Mouse (Mus musculus) hematopoietic stem cell, adult 5-6 weeks (primary cell): Measurements from ENCODE around the gene Olfr527. TPM values are rescaled to one million over a fixed set of nuclear protein-coding genes. Genes with fewer than 3 reads are reported as not detected.

ENCODE experiments used
- ATAC-seq, 2 experiments: fragments of 125-278 bp in 1 of 2; replicated peaks in 1 of 2; 2 replicates each; pipeline ENCODE4 v1.8.0; 2016 to 2017; ENCODE audit warnings: inconsistent platforms in 2 of 2, mild to moderate bottlenecking in 2 of 2, moderate number of reproducible peaks in 2 of 2, low read depth in 1 of 2, moderate TSS enrichment in 1 of 2; ENCODE audit not compliant: low FRiP score in 2 of 2, poor library complexity in 2 of 2, severe bottlenecking in 2 of 2, insufficient read depth in 1 of 2, low TSS enrichment in 1 of 2
- total RNA-seq: library from RNA; stranded (forward); fragments of 172-1452, 232-1000 nt; gene quantifications from 2 replicates; pipeline ENCODE4 v1.2.3, GENCODE M21; 2017

Olfr527 gene
- total RNA-seq, result not detected in 2 replicates

- ATAC-seq, result no peak
Observed at GRCm38 (mm10) chr7:140333717-140334116, at the start of gene Olfr527. Gene Olfr527, plus strand, starts transcription at chr7:140334017.

- no peak for ATAC-seq
Observed at GRCm38 (mm10) chr7:140295746-140296145, 38.1 kb upstream of the Olfr527 start.

GRCm38 (mm10) chr7:140296876-140297275, 36.9 kb upstream of the Olfr527 start:
- no peak for ATAC-seq

GRCm38 (mm10) chr7:140299416-140299815, 34.4 kb upstream of the Olfr527 start:
- ATAC-seq, result no peak

- no peak for ATAC-seq
Observed at GRCm38 (mm10) chr7:140319861-140320385, 13.9 kb upstream of the Olfr527 start.

- ATAC-seq, result no peak
Observed at GRCm38 (mm10) chr7:140320558-140320957, 13.3 kb upstream of the Olfr527 start, which contains the start of gene Olfr525. Gene Olfr525, plus strand, starts transcription at chr7:140320858.

- ATAC-seq, result no peak
Observed at GRCm38 (mm10) chr7:140321135-140321534, 12.7 kb upstream of the Olfr527 start.

GRCm38 (mm10) chr7:140329766-140330304, 4.0 kb upstream of the Olfr527 start:
- no peak for ATAC-seq

GRCm38 (mm10) chr7:140361571-140361970, 27.8 kb downstream of the Olfr527 start, which contains the start of gene Olfr60:
Gene Olfr60, minus strand, starts transcription at chr7:140361671.
- ATAC-seq, result no peak

GRCm38 (mm10) chr7:140374300-140374699, 40.5 kb downstream of the Olfr527 start:
- no peak for ATAC-seq

- ATAC-seq, result no peak
Observed at GRCm38 (mm10) chr7:140376231-140376630, 42.4 kb downstream of the Olfr527 start, which contains the start of gene Olfr530. Gene Olfr530, minus strand, starts transcription at chr7:140376331.

GRCm38 (mm10) chr7:140376911-140377310, 43.1 kb downstream of the Olfr527 start:
- ATAC-seq, result no peak

Other genes with a start within 250 kb of the Olfr527 start
- not detected in 2 replicates for gene Prap1, start 240.6 kb upstream of the Olfr527 start, total RNA-seq
- 5.7 and 7.6 TPM in 2 replicates for gene Fuom, start 231.6 kb upstream of the Olfr527 start, total RNA-seq
- gene Paox, start 218.2 kb upstream of the Olfr527 start, total RNA-seq, result 11.2 and 14.3 TPM in 2 replicates
- gene Echs1, start 217.5 kb upstream of the Olfr527 start, total RNA-seq, result 65.3 and 85.7 TPM in 2 replicates
- 8.2 and 17.1 TPM in 2 replicates for gene Mtg1, start 196.5 kb upstream of the Olfr527 start, total RNA-seq
- not detected in 2 replicates for gene Sprn, start 179.1 kb upstream of the Olfr527 start, total RNA-seq
- gene Olfr522, start 169.3 kb upstream of the Olfr527 start, total RNA-seq, result not detected in 2 replicates
- gene Olfr523, start 160.8 kb upstream of the Olfr527 start, total RNA-seq, result not detected in 2 replicates
- gene Olfr524, start 128.1 kb upstream of the Olfr527 start, total RNA-seq, result not detected in 2 replicates
- gene Cd163l1, start 115.8 kb upstream of the Olfr527 start, total RNA-seq, result not detected in 2 replicates
- 0.50 TPM in 1 of 2 replicates, not detected in the other for gene 5830411N06Rik, start 86.7 kb upstream of the Olfr527 start, total RNA-seq
- not detected in 2 replicates for gene Olfr525, start 13.2 kb upstream of the Olfr527 start, total RNA-seq
- gene Olfr60, start 27.7 kb downstream of the Olfr527 start, total RNA-seq, result not detected in 2 replicates
- gene Olfr530, start 42.3 kb downstream of the Olfr527 start, total RNA-seq, result not detected in 2 replicates
- not detected in 2 replicates for gene Olfr531, start 68.9 kb downstream of the Olfr527 start, total RNA-seq
- not detected in 2 replicates for gene Olfr532, start 87.6 kb downstream of the Olfr527 start, total RNA-seq
- not detected in 2 replicates for gene Olfr533, start 129.4 kb downstream of the Olfr527 start, total RNA-seq
- gene Olfr535, start 150.2 kb downstream of the Olfr527 start, total RNA-seq, result not detected in 2 replicates
- not detected in 2 replicates for gene Olfr536, start 173.4 kb downstream of the Olfr527 start, total RNA-seq
- gene Olfr538, start 233.9 kb downstream of the Olfr527 start, total RNA-seq, result not detected in 2 replicates